Mouse (Mus musculus): Measurements from ENCODE around the gene Olfr316. TPM values are rescaled to one million over a fixed set of nuclear protein-coding genes. Genes with fewer than 3 reads are reported as not detected.

Olfr316 gene
- total and polyA plus RNA-seq, 3 experiments, result not detected

- H3K27me3 ChIP-seq (replicated peaks), result no peaks in the 10 kb centered on the region
- H3K9me3 ChIP-seq (replicated peaks; ENCODE audit: low read length), result no peaks in the 10 kb centered on the region
- H3K9ac ChIP-seq (ENCODE audit: insufficient read depth, low read depth), result no peak overlapping the region
- peaks cover 11 to 31% of the 10 kb centered on the region in 2 experiments for H3K4me1 ChIP-seq (ENCODE audit: control insufficient read depth in 1 of 2, insufficient read depth in 2 of 2)
- in situ Hi-C loops (cut with MboI; ENCODE audit: low pct_ligation_motif_present, low pct_unique_long_range_greater_than_20kb, low sequenced_read_pairs), result no loop called here
- H3K4me3 ChIP-seq (replicated peaks in 1 of 3; ENCODE audit: low read depth in 2 of 3, low read length in 2 of 3, poor library complexity in 1 of 3), result no peak overlapping the region
- H3K27ac ChIP-seq (ENCODE audit: insufficient read depth, low read depth), result no peak overlapping the region
- H3K79me2 ChIP-seq (replicated peaks; ENCODE audit: control insufficient read depth, extremely low read depth, insufficient read depth, poor library complexity, severe bottlenecking), result no peaks in the 10 kb centered on the region
- H3K4me2 ChIP-seq (ENCODE audit: insufficient read depth, low read depth, poor library complexity, severe bottlenecking), result no peak overlapping the region
- dilution Hi-C loops (cut with MboI; ENCODE audit: extremely low pct_ligation_motif_present, extremely low pct_unique_long_range_greater_than_20kb, low sequenced_read_pairs), result no loop called here
- no peak for TF ChIP-seq ZC3H11A (IDR thresholded peaks at IDR 0.05; ENCODE audit: low read depth, low read length)
- TF ChIP-seq KAT2A (IDR thresholded peaks at IDR 0.05; ENCODE audit: insufficient replicate concordance, low read length), result no peak
- no peak for TF ChIP-seq PAX5 (IDR thresholded peaks at IDR 0.05; ENCODE audit: low read length)
- no peak for TF ChIP-seq ZNF384 (IDR thresholded peaks at IDR 0.05; ENCODE audit: low read depth, low read length)
- TF ChIP-seq IRF4 (IDR thresholded peaks at IDR 0.05; ENCODE audit: low read depth, low read length), result no peak
- no peak for TF ChIP-seq MXI1 (IDR thresholded peaks at IDR 0.05; ENCODE audit: low read depth, low read length)
- no peak for TF ChIP-seq ETS1 (conservative IDR thresholded peaks at IDR 0.05; ENCODE audit: low read depth, low read length)
- no peak for TF ChIP-seq MAX (IDR thresholded peaks at IDR 0.05; ENCODE audit: low read length)
- no peak for TF ChIP-seq TCF12 (IDR thresholded peaks at IDR 0.05; ENCODE audit: low read depth, low read length)
- TF ChIP-seq NRF1 (IDR thresholded peaks at IDR 0.05; ENCODE audit: low read depth, low read length), result no peak
- DNase-seq (ENCODE audit: extremely low read depth), result no peak
- no peaks in the 10 kb centered on the region for H3K36me3 ChIP-seq (replicated peaks in 1 of 2; ENCODE audit: control insufficient read depth in 1 of 2, insufficient read depth in 1 of 2, low read length in 1 of 2)
Measured at GRCm38 (mm10) chr11:58788346-58788745, 35.8 kb downstream of the Olfr316 start.

GRCm38 (mm10) chr11:58789532-58789931, 37.0 kb downstream of the Olfr316 start:
- DNase-seq (ENCODE audit: extremely low read depth), result peak; percentile 73
- Histone ChIP-seq H3K9me3 (replicated peaks; ENCODE audit: low read length) (no peaks in the 10 kb centered on the region), H3K4me2 (ENCODE audit: insufficient read depth, low read depth, poor library complexity, severe bottlenecking) (peak overlapping the region; percentile 87), H3K9ac (ENCODE audit: insufficient read depth, low read depth) (no peak overlapping the region), H3K79me2 (replicated peaks; ENCODE audit: control insufficient read depth, extremely low read depth, insufficient read depth, poor library complexity, severe bottlenecking) (no peaks in the 10 kb centered on the region), H3K4me3 (replicated peaks in 1 of 3; ENCODE audit: low read depth in 2 of 3, low read length in 2 of 3, poor library complexity in 1 of 3) (no peak overlapping the region), H3K4me1 (ENCODE audit: control insufficient read depth in 1 of 2, insufficient read depth in 2 of 2) (peaks cover 11 to 31% of the 10 kb centered on the region in 2 experiments), H3K27me3 (replicated peaks) (no peaks in the 10 kb centered on the region), H3K27ac (ENCODE audit: insufficient read depth, low read depth) (no peak overlapping the region), H3K36me3 (replicated peaks in 1 of 2; ENCODE audit: control insufficient read depth in 1 of 2, insufficient read depth in 1 of 2, low read length in 1 of 2) (no peaks in the 10 kb centered on the region)
- dilution Hi-C loops (cut with MboI; ENCODE audit: extremely low pct_ligation_motif_present, extremely low pct_unique_long_range_greater_than_20kb, low sequenced_read_pairs), result no loop called here
- in situ Hi-C loops (cut with MboI; ENCODE audit: low pct_ligation_motif_present, low pct_unique_long_range_greater_than_20kb, low sequenced_read_pairs), result no loop called here
- TF ChIP-seq MXI1 (IDR thresholded peaks at IDR 0.05; ENCODE audit: low read depth, low read length) (peak; percentile 73; the same call in 1 of the 2 replicates), MAZ (IDR thresholded peaks at IDR 0.05; ENCODE audit: low read depth, low read length) (0 out of 2 replicates have a peak, but pooled peaks have one; percentile 25), MAX (IDR thresholded peaks at IDR 0.05; ENCODE audit: low read length) (peak; percentile 13; the same call in 1 of the 2 replicates), ELF1 (IDR thresholded peaks at IDR 0.05; ENCODE audit: low read depth, low read length) (no peak), IRF4 (IDR thresholded peaks at IDR 0.05; ENCODE audit: low read depth, low read length) (peak; percentile 56; the same call in 1 of the 2 replicates), BHLHE40 (IDR thresholded peaks at IDR 0.05; ENCODE audit: low read depth, low read length) (peak; percentile 10; the same call in 1 of the 2 replicates), ETS1 (conservative IDR thresholded peaks at IDR 0.05; ENCODE audit: low read depth, low read length) (no peak), MEF2A (IDR thresholded peaks at IDR 0.05; ENCODE audit: borderline replicate concordance, low read depth, low read length) (peak; percentile 32; the same call in 1 of the 2 replicates)
